Mouse (Mus musculus) intestine, embryonic 15.5 days (tissue): ENCODE results near the gene Atp8a1. TPM values are rescaled to one million over a fixed set of nuclear protein-coding genes. Genes with fewer than 3 reads are reported as not detected.

Source experiments
- ATAC-seq: fragments of 200-750 bp; cut with Nextera tagmentation; 2 replicates; pipeline ENCODE4 v1.8.0; 2017; ENCODE audit warnings: moderate TSS enrichment, moderate library complexity
- H3K27ac ChIP-seq: fragments of 300-500 bp; sonication (generic); 2 replicates; pipeline ENCODE4 v1.5.1; 2015; ENCODE audit warnings: mild to moderate bottlenecking, inconsistent platforms
- H3K27me3 ChIP-seq: fragments of 300-500 bp; sonication (generic); replicated peaks from 2 replicates; pipeline ENCODE4 v1.6.1; 2015; ENCODE audit warnings: inconsistent platforms
- H3K36me3 ChIP-seq: fragments of 300-500 bp; sonication (generic); 2 replicates; pipeline ENCODE4 v1.6.1; 2015; ENCODE audit warnings: inconsistent platforms
- H3K4me1 ChIP-seq: fragments of 300-500 bp; sonication (generic); replicated peaks from 2 replicates; pipeline ENCODE4 v1.6.1; 2015; ENCODE audit warnings: inconsistent platforms
- H3K4me2 ChIP-seq: fragments of 300-500 bp; sonication (generic); replicated peaks from 2 replicates; pipeline ENCODE4 v1.6.1; 2015; ENCODE audit warnings: mild to moderate bottlenecking, inconsistent platforms
- H3K4me3 ChIP-seq: fragments of 300-500 bp; sonication (generic); replicated peaks from 2 replicates; pipeline ENCODE4 v1.5.1; 2015; ENCODE audit warnings: inconsistent platforms
- H3K9ac ChIP-seq: fragments of 300-500 bp; sonication (generic); 2 replicates; pipeline ENCODE4 v1.6.1; 2015; ENCODE audit warnings: inconsistent platforms
- H3K9me3 ChIP-seq: fragments of 300-500 bp; sonication (generic); 2 replicates; pipeline ENCODE4 v1.6.1; 2016; ENCODE audit warnings: inconsistent platforms
- WGBS: fragments of 180-500 bp; shearing (Covaris S2); methylation state at CpG from one replicate; pipeline ENCODE4 v1.1.7; 2015; 5-methylcytosine and 5-hydroxymethylcytosine counted together
- polyA plus RNA-seq: library from polyadenylated mRNA; unstranded; fragments of >200 nt; fragmentation: Nextera tagmentation; extraction: Ambion mirVana; gene quantifications from 2 replicates; pipeline ENCODE4 v1.2.1, GENCODE M21; 2015

The Atp8a1 gene
- polyA plus RNA-seq, 1 experiment from 2014 or later: 16.5 TPM

DNA sequence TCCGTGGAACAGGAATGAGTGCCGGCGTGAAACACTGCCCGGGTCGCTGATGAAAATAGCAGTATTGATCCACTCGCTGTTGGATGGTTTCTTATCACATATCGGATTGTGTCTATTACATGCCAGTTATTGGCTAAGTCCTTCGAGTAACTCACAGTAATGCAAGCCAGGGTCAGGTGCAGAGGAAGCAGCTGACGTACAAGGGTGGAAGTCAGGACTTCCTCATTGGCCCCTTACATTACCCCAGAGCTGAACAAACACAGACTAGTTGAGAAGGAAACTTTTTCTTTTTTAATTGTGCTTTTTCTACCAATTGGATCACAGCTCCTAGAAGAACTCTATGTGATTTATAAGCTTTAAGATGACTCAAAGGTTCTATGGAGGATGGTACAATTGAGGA, 247.3 kb downstream of the Atp8a1 start:
- WGBS: 78% methylated on average over 9 of the region's 9 CpGs
- no peak for ATAC-seq
- no peaks in the 10 kb centered on the region for H3K9me3 ChIP-seq
- H3K4me2 ChIP-seq: no peak overlapping the region
- no peak overlapping the region for H3K4me3 ChIP-seq
- no peak overlapping the region for H3K9ac ChIP-seq
- no peak overlapping the region for H3K27ac ChIP-seq
- H3K27me3 ChIP-seq: peaks cover 3% of the 10 kb centered on the region; the same call in 1 of the 2 replicates
- H3K36me3 ChIP-seq: no peaks in the 10 kb centered on the region
- H3K4me1 ChIP-seq: no peaks in the 10 kb centered on the region

GRCm38 (mm10) chr5:67595629-67596028, 251.6 kb downstream of the Atp8a1 start:
- 59% methylated on average over 7 of the region's 7 CpGs for WGBS
- H3K4me3 ChIP-seq: no peak overlapping the region
- no peak overlapping the region for H3K27ac ChIP-seq
- no peak overlapping the region for H3K4me2 ChIP-seq
- H3K4me1 ChIP-seq: no peaks in the 10 kb centered on the region
- no peak overlapping the region for H3K9ac ChIP-seq
- no peaks in the 10 kb centered on the region for H3K9me3 ChIP-seq
- no peak for ATAC-seq
- H3K27me3 ChIP-seq: no peaks in the 10 kb centered on the region
- no peaks in the 10 kb centered on the region for H3K36me3 ChIP-seq

DNA sequence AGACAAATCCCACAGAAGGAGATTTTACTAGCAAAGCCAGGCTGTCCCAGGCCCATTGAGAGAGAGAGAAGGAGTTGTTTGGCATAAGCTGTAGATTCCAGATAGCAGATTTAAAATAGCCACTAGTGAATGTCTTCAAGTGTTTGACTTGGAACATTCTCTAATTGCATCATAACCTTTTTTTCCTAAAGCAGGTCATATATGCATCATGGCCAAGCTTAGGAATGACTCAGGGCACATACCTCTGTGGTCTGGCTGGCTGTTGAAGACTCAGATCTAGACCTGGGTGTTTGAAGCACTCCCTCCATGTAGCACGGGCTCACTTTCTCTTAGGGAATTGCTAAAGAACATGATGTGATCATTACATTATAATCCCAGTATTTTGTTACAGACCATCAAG, 252.2 kb downstream of the Atp8a1 start:
- H3K4me2 ChIP-seq: no peak overlapping the region
- H3K9ac ChIP-seq: no peak overlapping the region
- H3K4me3 ChIP-seq: no peak overlapping the region
- no peaks in the 10 kb centered on the region for H3K4me1 ChIP-seq
- H3K9me3 ChIP-seq: no peaks in the 10 kb centered on the region
- WGBS: 77% methylated on average over 1 of the region's 1 CpGs
- no peaks in the 10 kb centered on the region for H3K27me3 ChIP-seq
- H3K36me3 ChIP-seq: no peaks in the 10 kb centered on the region
- no peak overlapping the region for H3K27ac ChIP-seq
- ATAC-seq: no peak

DNA sequence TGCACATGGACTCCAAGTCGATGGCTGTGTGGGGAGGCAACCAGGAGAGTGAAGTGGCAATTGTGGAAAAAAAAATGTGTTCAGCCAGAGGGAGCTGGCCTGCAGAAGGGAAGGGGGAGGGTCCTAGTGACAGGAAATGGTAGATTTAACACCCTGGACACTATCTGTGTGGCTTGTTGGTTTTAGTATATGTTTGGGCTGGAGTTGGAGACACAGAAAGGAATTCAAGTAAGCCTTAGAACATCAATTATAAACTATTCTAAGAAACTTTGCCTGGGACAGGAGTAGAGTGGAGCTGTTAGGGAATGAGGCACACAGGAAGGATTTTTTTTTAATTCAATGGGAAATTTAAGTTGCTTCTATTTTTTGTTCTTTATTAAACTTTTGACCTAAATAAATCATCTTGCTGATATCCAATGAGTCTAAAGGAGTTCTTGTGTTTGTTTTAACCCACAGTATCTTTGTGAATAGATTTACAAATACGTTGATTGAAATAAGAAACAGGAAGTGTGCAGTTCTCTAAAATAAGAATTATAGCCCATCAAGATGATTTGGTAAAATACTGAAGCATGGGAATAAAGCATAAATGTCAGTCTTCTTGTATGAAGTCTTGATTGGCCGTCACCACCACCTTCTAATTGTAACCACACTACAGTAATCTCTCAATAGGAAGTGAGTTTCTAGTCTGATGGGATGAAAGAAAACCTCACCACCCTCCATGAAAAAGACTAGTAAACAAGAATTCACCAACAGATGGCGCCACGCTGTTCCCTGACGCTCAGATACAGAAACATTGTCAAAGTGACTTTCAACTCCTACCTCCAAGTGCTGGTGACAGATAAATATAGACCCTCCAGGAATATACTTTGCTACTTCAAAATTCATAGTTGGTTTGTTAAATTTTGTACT, 267.3 kb downstream of the Atp8a1 start:
- Histone ChIP-seq H3K27me3 (no peaks in the 10 kb centered on the region), H3K9ac (no peak overlapping the region), H3K4me1 (no peaks in the 10 kb centered on the region), H3K27ac (no peak overlapping the region), H3K9me3 (no peaks in the 10 kb centered on the region), H3K4me2 (no peak overlapping the region), H3K4me3 (no peak overlapping the region), H3K36me3 (no peaks in the 10 kb centered on the region)
- ATAC-seq: no peak
- 57% methylated on average over 6 of the region's 6 CpGs for WGBS

DNA sequence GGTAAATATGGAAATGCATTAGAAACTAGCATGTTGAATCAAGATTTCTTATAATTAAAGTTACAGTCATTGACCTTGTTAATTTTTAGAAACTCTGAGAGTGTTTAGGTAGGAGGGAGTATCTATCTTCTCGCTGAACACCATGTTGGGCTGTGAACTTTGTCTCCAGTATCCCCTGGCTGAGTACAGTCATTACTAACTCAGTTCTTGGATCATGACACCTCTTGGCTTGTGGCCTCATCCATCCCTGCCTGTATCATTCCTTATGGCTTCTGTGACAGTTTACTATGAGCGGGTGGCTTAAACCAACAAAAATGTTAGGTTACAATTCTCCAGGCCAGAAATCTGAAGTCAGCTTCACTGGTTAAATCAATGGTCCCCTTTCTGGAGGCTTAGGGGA, 271.5 kb downstream of the Atp8a1 start:
- Histone ChIP-seq H3K27me3 (no peaks in the 10 kb centered on the region), H3K27ac (0 out of 2 replicates have a peak overlapping the region, but pooled peaks have one; percentile 36), H3K9ac (no peak overlapping the region), H3K4me2 (no peak overlapping the region), H3K4me1 (0 out of 2 replicates have a peak, but pooled peaks cover 6% of the 10 kb centered on the region), H3K4me3 (no peak overlapping the region), H3K36me3 (no peaks in the 10 kb centered on the region), H3K9me3 (no peaks in the 10 kb centered on the region)
- ATAC-seq: peak; percentile 62
- 70% methylated on average over 2 of the region's 2 CpGs for WGBS

GRCm38 (mm10) chr5:67574039-67574438, 273.2 kb downstream of the Atp8a1 start:
- Histone ChIP-seq H3K36me3 (no peaks in the 10 kb centered on the region), H3K9me3 (no peaks in the 10 kb centered on the region), H3K27me3 (no peaks in the 10 kb centered on the region), H3K4me3 (no peak overlapping the region), H3K9ac (no peak overlapping the region), H3K27ac (no peak overlapping the region), H3K4me1 (0 out of 2 replicates have a peak, but pooled peaks cover 6% of the 10 kb centered on the region), H3K4me2 (no peak overlapping the region)
- no peak for ATAC-seq
- 69% methylated on average over 9 of the region's 9 CpGs for WGBS

GRCm38 (mm10) chr5:67572552-67573155, 274.6 kb downstream of the Atp8a1 start:
- no peak overlapping the region for H3K4me2 ChIP-seq
- no peaks in the 10 kb centered on the region for H3K9me3 ChIP-seq
- H3K4me1 ChIP-seq: 0 out of 2 replicates have a peak, but pooled peaks cover 6% of the 10 kb centered on the region
- H3K4me3 ChIP-seq: no peak overlapping the region
- no peaks in the 10 kb centered on the region for H3K36me3 ChIP-seq
- 37% methylated on average over 6 of the region's 6 CpGs for WGBS
- no peaks in the 10 kb centered on the region for H3K27me3 ChIP-seq
- ATAC-seq: peak; percentile 73
- no peak overlapping the region for H3K9ac ChIP-seq
- no peak overlapping the region for H3K27ac ChIP-seq

Other genes with a start within 250 kb of the Atp8a1 start
- gene Shisa3, start 239.6 kb downstream of the Atp8a1 start, polyA plus RNA-seq: 15.0 and 15.2 TPM in 2 replicates
- gene Gm5108, start 94.2 kb upstream of the Atp8a1 start, polyA plus RNA-seq: not detected in 2 replicates
- not detected in 2 replicates for gene Gm21905, start 99.0 kb upstream of the Atp8a1 start, polyA plus RNA-seq
- not detected in 2 replicates for gene Grxcr1, start 184.4 kb upstream of the Atp8a1 start, polyA plus RNA-seq